Mouse (Mus musculus) gastrocnemius, postnatal 25 days (tissue): Measurements from ENCODE around the gene Map3k5. TPM values are rescaled to one million over a fixed set of nuclear protein-coding genes. Genes with fewer than 3 reads are reported as not detected.

Experiments
- DNase-seq: peaks from one replicate; pipeline ENCODE4 v3.0.0; 2022
- total RNA-seq, 2 experiments: library from RNA; stranded (reverse); gene quantifications; 1 replicate in 1 of 2; 2 replicates in 1 of 2; pipeline ENCODE4 v1.2.3; 2021

The Map3k5 gene
- total RNA-seq, 2 experiments from 2014 or later = 7.9 to 10.7 TPM

DNA sequence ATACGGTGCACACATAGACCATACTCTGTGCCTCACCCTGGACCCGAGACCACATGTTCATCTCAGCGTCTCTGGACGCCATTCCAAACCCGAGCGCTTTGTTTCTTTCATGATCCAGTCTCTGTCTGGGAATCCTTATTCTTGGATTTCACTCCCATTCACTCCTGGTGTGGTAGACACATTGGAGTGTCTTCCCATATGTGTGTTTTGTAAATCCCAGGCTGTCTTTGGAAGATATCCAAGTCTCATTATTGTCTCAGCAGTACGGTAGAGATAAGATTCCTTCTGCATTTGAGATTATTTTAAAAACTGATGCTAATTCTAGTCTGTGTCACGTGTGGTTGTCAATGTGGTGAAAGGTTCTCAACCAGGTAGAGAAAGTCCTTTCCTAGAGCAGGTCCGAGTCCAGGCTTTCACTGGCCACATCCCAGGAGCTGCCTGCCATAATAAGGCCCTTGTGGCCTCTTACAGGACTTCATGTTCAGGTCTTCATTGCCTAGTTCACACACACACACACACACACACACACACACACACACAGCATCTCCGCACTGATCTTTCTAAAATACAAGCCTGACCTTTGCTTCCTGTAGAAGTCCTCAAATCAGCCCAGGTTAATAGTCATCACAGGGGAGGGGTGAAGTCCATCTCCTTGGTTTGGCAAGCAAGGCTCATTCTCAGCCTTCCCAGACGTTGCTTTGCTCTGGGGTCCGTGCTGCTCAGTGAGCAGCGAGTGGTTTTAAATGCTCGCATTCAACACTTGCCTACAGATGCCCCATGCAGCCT is 122.8 kb downstream of the Map3k5 start:
- no peak for DNase-seq

DNA sequence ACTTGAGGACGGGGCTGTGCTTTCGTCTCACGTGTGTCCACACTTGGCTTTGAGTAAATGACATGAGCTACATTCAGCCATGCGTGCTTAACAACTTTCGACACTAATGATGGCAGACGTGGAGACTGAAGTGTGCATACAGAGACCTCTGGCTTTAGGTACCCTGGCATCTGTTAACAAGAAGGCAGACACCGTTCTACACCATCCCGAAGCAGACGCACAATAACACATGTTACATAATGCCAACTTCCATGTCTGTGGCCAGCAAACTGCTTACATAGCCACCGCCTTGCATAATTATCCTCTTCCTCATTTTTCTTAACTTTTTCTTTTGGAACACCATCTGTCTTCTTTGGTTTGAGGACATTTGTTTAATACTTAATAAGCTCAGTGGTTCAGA is 123.8 kb downstream of the Map3k5 start:
- DNase-seq = no peak

DNA sequence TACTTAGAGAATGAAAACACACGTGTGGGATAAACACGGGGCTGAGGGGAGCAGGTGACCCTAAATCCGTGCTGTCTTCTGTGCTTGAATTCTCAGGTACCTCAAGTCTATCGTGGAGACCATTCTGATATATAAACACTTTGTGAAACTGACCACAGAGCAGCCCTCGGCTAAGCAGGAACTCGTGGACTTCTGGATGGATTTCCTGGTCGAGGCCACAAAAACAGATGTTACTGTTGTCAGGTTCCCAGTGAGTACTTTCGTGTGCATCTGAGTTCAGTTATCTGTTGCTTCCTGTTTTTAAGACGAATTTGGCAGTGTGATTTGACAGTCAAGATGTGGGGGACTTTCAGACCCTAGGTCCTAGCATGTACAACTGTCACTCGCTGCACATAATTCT is 124.6 kb downstream of the Map3k5 start:
- DNase-seq = no peak

DNA sequence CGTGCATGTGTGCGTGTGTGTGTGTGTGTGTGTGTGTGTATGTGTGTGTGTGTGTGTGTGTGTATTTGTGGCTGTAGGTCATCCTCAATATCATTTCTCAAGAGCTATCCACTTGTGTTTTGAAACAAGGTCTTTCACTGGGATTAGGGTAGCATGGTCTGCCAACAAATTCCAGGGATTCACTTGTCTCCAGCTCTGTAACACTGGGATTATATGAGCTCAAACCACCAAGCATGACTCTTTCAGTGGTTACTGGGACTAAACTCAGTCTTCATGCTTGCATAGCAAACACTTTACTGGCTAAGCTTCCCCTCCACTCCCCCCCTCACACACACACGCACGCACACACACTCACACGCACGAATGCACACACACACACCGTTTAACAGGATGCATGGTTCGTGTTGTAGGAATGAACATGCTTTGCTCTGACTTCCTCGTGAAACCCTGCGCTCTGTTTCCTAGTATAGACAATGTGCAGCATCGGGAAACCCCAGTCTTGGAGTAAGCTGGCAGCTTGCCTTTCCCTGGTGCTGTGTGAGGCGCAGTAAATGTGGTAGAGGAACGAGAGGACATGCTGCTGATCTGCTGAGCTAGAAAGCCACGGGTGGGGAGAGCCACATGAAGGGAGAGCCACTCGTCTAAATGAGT is 126.2 kb downstream of the Map3k5 start:
- no peak for DNase-seq

DNA sequence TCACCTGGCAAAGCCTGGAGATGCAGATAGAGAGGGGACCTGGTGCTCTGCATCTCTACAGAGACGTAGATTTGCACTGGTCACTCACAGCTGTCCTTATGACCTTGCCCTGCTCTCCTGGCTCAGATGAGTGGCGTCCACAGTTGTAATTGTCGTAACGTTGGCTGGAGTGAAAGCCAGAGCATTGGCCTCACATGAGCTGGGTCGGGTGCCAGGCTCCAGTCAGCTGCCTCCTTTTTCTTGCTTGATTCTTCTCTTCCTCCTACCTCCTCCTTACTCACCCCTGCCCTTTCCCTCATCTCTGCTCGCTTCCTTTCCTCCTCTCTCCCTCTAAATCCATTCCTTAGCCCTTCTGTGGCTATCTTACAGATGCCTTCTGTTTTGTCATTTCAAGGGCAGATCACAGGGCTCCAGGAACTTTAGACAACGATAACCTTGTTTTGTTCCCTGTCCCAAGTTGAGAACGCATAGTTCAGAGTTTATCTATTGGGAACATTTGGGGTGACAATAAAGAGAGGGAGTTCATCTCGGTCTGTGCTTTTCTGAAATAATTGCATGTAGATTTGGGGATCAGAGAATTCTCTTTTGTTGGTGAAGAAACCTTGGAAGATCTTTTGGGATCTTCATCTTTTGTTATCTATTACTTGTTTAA is 130.4 kb downstream of the Map3k5 start:
- peak; percentile 21 for DNase-seq

DNA sequence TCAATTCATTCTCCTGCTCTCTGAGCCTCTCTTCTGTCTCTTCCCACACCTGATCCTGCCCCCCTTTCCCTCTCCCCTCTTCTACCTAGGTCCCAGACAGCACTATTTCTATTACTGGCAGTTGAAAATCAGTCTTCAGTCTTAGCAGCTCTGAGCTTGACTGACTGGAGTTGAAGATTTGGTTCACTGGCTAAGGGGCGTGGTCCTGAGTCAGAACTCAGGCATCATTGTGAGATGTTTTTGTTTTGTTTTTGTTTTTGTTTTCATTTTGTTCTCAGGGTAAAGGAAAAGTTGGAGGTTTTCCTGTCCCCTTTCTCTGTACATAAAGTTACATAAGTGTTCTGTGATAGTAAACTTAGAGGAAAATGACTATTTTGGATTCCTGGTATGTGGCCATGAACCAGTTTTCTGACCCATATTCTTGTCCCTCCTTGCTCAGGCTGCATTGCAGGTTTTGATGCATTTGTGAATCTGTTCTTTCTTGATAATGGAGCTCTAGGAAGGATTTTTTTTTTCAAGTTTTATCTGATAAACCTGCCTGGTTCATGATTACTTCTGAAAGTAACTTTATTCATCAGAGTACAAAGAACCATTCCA is 131.9 kb downstream of the Map3k5 start:
- no peak for DNase-seq

DNA sequence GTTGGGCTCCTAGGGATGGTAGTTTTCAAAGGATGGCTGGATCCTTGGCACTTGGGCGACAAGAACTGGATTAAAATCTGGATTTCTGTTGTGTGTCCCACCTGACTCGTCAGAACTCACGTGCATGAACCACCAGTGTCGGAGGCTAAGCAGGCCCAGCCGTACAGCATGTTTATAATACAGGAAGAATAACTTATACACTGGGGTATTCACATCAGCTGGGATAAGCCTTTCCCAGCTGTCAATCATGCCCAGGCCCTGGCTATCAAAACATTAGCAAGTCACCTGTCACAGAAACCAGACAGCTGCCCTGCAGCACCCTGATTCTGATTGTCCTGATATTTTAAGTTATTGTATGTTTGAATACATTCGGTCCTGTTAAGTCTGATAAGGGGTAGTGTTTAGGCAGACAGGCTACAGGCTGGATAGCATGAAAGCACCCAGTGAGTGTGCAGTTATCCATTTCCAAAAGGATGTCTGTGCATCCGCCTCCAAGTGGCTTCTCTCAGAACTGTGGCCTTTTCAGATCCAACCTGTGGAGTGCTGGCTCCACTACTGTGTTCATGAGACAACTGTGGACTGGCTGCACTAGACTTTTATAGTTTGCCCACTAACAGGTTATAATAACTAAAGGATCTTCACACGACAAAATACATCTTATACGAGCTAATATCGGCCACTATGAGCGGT is 135.6 kb downstream of the Map3k5 start:
- DNase-seq = no peak

DNA sequence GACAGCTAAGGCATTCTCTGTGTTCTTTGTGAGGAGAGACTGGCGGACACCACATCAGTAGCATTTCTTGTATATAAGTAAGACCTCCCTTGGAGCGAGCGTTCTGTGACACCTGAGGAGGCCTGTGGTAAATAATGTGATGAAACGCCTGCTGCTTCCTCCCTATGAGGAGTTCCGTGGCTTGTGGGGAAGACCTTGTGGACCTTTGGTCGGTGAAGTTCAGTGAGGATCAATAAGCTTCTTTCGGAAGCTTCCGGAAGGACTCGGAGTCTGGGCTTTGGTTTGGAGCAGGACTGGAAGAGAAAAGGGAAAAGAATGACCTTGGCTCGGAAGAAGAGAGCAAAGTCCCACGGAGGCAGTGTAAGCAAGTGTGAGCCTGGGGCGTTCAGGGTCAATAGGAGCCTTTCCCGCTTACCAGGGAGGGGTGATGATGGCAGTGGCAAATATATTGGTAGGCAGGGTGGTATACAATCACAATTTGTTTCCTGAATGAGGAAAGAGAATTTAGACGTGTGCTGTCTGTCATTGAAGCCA is 136.4 kb downstream of the Map3k5 start:
- no peak for DNase-seq

DNA sequence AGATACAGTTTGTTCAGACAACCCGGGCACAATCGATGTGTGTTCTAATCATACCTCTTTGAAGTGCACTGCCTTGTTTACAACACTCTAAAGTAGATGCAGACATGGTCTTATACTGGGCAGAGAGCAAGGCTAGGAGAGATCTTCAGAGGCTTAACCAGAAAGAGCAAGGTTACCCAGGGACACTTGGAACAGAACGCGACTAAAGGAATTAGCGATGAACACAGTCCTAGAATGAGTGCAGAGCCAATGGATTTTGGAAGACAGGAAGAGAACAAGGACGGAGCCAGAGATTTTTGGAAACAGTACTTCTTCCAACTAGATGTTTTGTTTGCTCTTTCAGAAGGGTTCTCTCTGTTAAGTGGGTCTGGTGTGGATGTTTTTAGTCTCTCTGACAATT is 137.4 kb downstream of the Map3k5 start:
- DNase-seq = peak; percentile 31

DNA sequence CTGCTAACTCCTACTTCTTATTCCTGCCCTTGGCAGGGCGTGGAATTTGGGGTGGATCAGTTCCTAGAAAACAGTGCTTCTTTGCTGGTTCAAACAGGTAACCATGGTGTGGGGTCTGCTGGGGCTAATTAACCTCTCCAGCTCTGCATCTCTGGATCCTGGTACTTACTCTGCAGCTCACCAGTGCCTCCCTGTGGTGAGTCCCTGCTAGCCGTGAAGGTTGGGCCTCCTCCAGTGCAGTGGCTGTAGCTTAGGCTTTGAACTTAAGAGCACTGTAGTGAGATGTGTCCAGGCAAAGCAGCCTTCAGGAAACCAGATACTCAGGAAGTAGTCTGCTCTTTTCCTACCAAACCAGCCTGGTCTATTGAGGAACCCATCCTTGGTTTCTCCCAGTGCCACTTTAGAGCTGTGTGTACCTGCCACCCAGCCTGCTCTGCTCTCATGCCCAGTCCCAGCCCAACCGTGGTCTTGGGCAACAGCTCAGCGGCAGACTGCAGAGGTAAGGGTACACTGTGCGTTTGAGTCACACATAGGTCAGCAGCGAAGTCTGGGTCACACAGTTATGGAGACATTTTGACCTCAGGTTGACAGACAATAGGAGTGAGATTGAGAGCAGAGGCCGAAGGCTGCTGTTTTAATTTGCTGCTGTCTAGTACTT is 139.1 kb downstream of the Map3k5 start:
- peak; percentile 36 for DNase-seq

DNA sequence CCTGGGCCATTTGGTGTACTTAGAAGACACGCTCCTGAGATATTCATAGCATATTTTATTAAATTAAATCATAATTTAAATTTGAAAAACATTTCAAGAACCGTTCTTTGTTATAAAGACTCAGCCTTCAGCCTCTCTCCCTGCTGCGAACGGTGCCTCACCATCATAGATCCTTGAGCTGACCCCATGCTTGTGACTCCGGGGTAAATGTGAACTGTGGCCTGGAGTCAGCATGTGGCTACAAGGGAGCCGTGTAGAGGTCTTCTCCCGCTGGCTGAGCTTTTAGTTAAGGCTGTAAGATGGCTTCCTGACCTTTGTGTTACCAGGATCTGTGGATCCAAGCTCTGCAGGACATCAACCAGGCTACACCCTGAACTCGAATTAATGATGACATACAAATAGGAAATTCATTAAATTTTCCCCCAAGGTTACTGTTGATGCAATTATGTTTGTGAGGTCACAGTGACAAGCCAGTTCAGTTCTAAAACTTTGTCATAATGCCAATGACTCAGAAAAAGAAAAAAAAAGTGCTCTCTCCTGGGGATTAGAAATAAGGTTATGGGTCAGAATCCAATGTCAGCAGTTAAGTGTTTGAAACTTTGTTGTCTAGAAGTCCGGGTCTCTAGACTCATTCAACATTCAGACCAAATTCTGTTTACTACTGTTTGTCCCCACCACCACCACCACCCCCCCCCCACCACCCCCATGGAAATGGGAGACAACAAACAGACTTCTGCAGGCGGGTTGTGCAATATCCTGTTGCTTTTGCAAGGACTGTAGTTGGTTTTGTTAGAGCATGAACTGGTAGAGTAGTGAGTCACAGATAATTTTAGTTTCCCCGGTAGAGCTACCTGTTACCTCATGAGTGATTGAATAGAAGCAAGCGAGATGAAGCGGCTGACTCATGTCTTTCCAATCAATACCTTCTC is 142.5 kb downstream of the Map3k5 start:
- no peak for DNase-seq

DNA sequence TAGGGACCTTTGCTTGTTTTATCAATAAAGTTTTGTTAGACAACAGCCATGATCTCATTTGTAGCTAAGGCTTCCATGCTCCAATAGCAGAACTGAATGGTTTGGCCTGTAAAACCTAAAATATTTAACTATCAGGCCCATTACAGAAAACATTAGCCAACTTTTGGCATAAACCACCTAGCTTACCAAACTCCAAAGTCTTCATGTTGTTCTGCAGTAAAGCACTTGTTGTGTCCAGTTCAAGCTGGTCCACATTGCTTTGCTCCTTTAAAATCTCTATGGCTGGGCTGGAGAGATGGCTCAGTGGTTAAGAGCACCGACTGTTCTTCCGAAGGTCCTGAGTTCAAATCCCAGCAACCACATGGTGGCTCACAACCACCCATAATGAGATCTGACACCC is 144.1 kb downstream of the Map3k5 start:
- DNase-seq = no peak

DNA sequence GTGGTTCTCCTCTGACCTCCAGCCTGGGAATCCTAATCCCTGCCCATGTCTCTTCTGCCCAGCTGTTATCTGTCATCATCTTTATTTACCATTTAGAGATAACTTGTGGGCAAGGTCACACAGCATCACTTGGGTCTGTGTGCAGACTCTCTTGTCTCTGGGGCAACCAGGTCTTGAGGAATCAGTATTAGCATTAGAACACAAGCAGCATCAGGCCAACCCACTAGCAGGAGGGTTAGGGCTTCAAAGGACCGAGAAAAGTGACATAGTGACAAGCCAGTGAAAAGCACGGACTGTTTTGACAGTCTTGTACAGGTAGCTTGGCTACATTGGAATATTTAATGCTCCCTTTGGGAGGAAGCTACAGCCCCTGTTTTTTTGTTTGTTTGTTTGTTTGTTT is 153.6 kb downstream of the Map3k5 start:
- no peak for DNase-seq

DNA sequence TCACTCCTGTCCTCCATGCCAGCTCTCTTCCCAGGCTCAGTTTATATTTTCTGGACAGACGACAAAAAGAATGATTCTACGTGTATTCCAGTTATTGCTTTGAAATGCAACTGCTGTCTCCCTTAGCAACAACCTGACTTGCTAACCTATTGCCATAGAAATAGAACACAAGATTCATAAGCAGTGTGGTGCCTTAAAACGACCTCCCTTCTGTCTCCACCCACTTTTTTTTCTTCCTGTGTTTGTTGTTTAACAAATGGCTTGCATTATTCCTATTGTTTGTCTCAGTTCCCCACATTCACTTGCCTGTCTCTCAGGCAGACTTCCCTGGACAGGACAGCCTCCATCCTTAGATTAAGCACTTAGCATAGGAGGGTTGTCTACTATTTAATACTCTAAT is 154.8 kb downstream of the Map3k5 start:
- no peak for DNase-seq

DNA sequence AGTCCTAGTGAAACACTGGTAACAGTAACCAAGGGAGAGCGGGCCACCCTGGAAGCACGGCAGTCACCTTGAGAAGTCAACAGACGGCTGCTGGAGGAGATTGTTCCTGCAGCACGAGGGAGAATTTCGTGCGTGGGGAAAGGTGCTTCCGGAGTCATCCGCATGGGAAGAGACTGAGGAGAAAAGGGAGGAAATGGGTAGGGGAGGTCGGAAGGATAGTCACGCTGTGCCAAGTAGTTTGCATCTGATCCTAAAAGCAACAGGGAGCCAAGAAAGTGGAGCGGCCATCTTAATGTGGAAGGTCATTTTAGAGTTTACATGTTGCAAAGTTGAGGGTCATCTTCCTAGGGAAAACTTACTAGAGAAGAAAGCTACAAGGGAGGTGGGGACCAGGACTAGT is 155.9 kb downstream of the Map3k5 start:
- DNase-seq = no peak

DNA sequence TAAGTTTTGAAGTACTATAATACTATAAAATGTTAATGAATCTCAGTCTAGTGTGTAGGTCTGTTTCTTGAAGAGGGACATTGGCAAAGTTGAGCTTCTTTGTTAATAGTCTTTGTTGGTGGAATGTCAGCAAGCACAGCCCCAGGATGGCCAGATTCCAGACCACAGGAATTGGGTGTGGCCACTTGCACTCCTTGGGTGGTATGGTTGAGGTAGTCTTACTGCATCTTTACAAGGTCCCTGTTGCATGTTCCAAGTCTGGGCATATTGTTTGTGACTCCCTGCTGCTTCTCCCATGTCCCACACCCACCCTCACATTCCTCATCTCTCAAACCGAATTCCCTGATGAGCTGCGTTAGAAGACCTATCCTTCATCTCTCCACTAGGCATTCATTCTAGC is 157.1 kb downstream of the Map3k5 start:
- no peak for DNase-seq

DNA sequence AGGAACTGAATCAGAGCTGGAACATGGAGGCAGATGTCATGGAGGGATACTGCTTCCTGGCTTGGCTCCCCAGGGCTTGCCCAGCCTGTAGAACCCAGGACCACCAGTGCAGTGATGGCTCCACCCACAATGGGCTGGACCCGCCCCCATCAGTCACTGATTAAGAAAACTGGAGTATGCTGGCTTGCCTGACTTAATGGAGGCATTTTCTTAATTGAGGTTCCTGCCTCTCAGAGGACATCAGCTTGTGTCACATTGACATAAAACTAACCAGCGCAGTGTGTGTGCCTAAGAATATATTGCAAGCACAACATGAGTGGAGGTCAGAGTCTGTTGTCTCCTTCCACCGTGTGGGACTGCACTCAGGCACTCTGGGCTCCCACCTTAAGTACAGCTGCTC is 158.1 kb downstream of the Map3k5 start:
- no peak for DNase-seq

DNA sequence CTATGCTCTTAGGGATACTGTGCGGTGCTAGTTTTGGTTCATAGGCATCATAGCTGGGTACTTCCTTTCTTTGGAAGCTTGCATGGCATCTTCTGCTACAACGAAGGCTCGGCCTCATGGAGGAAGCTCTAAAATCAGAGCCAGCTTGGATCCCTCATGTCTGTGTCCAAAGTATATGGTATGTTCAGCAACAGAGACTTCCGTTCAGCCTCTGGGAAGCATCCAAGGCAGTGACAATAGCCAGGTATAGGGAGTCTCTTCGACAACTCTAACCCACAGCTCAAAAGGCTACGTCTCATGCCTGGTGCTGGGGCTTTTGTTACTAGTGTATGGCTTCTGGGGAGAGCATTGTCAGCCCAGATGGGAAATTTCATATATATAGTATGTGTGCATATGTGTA is 167.2 kb downstream of the Map3k5 start:
- no peak for DNase-seq

DNA sequence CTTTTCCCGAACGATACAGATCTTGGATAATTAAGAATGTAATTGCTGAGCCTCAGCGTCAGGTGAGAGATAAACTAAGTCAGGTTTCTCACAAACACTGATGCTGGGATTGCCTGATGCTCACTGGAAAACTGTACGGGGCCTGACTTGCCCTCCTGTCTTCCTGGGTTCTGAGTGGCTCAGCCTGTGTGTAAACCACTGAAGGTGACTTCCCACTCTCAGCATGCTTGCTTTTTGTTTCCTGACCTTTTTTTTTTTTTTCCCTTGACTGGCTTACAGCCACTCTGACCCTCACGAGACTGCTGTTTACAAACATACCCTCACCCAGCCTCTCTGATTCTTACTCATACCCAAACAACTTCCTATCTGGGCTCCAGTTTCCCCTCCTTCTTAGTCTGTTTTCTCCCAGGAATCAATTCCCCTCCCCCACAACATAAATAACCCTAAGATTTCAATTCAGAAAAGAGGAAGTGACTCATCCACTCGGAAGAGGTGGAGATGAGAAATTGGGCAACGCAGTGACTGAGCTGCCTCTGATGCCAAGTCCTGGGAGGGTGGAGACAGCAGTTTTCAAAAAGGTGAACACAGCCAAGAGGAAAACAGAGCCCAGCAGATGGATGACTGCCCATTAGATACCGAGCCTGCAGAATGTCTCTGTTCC is 170.1 kb downstream of the Map3k5 start:
- peak; percentile 73 for DNase-seq

DNA sequence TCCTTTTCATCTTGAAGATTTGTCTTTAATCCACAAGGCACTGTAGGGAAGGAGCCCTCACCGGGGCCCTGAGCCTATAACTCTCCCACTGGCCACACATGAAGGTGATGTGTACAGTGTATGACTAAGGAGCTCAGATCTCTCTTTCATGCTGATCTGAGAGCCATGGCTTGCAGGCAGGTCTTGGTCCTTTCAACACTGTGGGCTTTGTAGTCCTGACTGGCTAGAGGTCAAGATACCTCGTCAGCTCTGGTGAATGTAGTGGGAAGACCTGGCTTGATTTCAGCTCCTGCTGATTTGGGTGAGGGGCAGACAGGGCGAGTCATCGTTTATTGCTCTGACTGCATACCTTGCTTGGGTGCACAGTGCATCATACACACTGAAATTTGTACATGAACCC is 171.3 kb downstream of the Map3k5 start:
- no peak for DNase-seq
